Mouse (Mus musculus): ENCODE measurements around the gene Abtb2.

Gene Abtb2

GRCm38 (mm10) chr2:103692810-103693209, 126.7 kb downstream of the Abtb2 start:
- DNase-seq, result no peak

GRCm38 (mm10) chr2:103694777-103695563, 128.9 kb downstream of the Abtb2 start:
- DNase-seq, result no peak

- DNase-seq, result peak; percentile 68
Measured at GRCm38 (mm10) chr2:103696177-103696576, 130.1 kb downstream of the Abtb2 start.

- no peak for DNase-seq
Measured at GRCm38 (mm10) chr2:103700514-103700913, 134.4 kb downstream of the Abtb2 start.

GRCm38 (mm10) chr2:103703336-103703735, 137.2 kb downstream of the Abtb2 start:
- DNase-seq, result no peak

GRCm38 (mm10) chr2:103703865-103704264, 137.8 kb downstream of the Abtb2 start:
- DNase-seq, result no peak

GRCm38 (mm10) chr2:103705826-103706225, 139.7 kb downstream of the Abtb2 start:
- peak; percentile 33 for DNase-seq

GRCm38 (mm10) chr2:103706226-103706625, 140.1 kb downstream of the Abtb2 start:
- DNase-seq, result peak; percentile 91

GRCm38 (mm10) chr2:103707056-103707776, 141.1 kb downstream of the Abtb2 start:
- DNase-seq, result no peak

GRCm38 (mm10) chr2:103710849-103711248, 144.7 kb downstream of the Abtb2 start:
- no peak for DNase-seq

- peak; percentile 74 for DNase-seq
Measured at GRCm38 (mm10) chr2:103713831-103714230, 147.7 kb downstream of the Abtb2 start.

GRCm38 (mm10) chr2:103714412-103714811, 148.3 kb downstream of the Abtb2 start:
- DNase-seq, result no peak

GRCm38 (mm10) chr2:103718594-103719291, 152.6 kb downstream of the Abtb2 start:
- peak; percentile 66 for DNase-seq

GRCm38 (mm10) chr2:103719292-103719646, 153.2 kb downstream of the Abtb2 start:
- DNase-seq, result no peak

- DNase-seq, result no peak
Measured at GRCm38 (mm10) chr2:103724521-103724920, 158.4 kb downstream of the Abtb2 start.

GRCm38 (mm10) chr2:103728027-103728540, 162.0 kb downstream of the Abtb2 start:
- DNase-seq, result no peak

GRCm38 (mm10) chr2:103730999-103731398, 164.9 kb downstream of the Abtb2 start:
- DNase-seq, result no peak

- DNase-seq, result no peak
Measured at GRCm38 (mm10) chr2:103731423-103731822, 165.3 kb downstream of the Abtb2 start.

- no peak for DNase-seq
Measured at GRCm38 (mm10) chr2:103742821-103743220, 176.7 kb downstream of the Abtb2 start.

- DNase-seq, result peak; percentile 25
Measured at GRCm38 (mm10) chr2:103743536-103743935, 177.4 kb downstream of the Abtb2 start.

GRCm38 (mm10) chr2:103743988-103744387, 177.9 kb downstream of the Abtb2 start:
- DNase-seq, result peak; percentile 39

- no peak for DNase-seq
Measured at GRCm38 (mm10) chr2:103745481-103745880, 179.4 kb downstream of the Abtb2 start.

- no peak for DNase-seq
Measured at GRCm38 (mm10) chr2:103746096-103746495, 180.0 kb downstream of the Abtb2 start.

Measured in kidney, adult 11 months (tissue).